ENCODE assay signal across 21 mouse cellular contexts in genomic region chr2:34016350-34017141, GRCm38 (mm10).
DNase-seq lines count a peak whose midpoint lies in the region; ATAC-seq and TF ChIP-seq lines count a peak whose summit lies in the region.
"Had no signal": no experiment of that assay in that cellular context is flagged by ENCODE, and none has a peak within 500 bp of the region (broad histone marks: within the 10 kb centered on the region; RNA-seq: fewer than 3 reads in every experiment).

No protein-coding gene starts in this region.

- H3K9me3 ChIP-seq in hindbrain, embryonic 10.5 days = peaks cover 4% of the 10 kb centered on the region; the same call in 1 of the 2 replicates
- no peaks in the 10 kb centered on the region for H3K9me3 ChIP-seq in hindbrain, postnatal 0 days (ENCODE audit: low read length)
- no peaks in the 10 kb centered on the region for H3K9me3 ChIP-seq in forebrain, embryonic 12.5 days
- H3K9me3 ChIP-seq in hindbrain, embryonic 13.5 days = no peaks in the 10 kb centered on the region
- no peaks in the 10 kb centered on the region for H3K9me3 ChIP-seq in midbrain, embryonic 16.5 days (replicated peaks; ENCODE audit: control insufficient read depth, low read length, poor library complexity, severe bottlenecking)
- H3K9me3 ChIP-seq: embryonic facial prominence, embryonic 12.5 days; stomach, embryonic 15.5 days had no signal

- H3K36me3 ChIP-seq in hindbrain, embryonic 10.5 days = no peaks in the 10 kb centered on the region
- H3K36me3 ChIP-seq in hindbrain, postnatal 0 days (ENCODE audit: insufficient read depth, low read length) = no peaks in the 10 kb centered on the region
- H3K36me3 ChIP-seq in forebrain, embryonic 12.5 days (replicated peaks) = no peaks in the 10 kb centered on the region
- H3K36me3 ChIP-seq in hindbrain, embryonic 13.5 days = no peaks in the 10 kb centered on the region
- H3K36me3 ChIP-seq in midbrain, embryonic 16.5 days (ENCODE audit: control insufficient read depth, insufficient read depth, low read length) = no peaks in the 10 kb centered on the region
- H3K36me3 ChIP-seq: embryonic facial prominence, embryonic 12.5 days; limb, embryonic 12.5 days; stomach, embryonic 15.5 days had no signal

- H3K4me3 ChIP-seq in hindbrain, embryonic 10.5 days = no peak overlapping the region
- no peak overlapping the region for H3K4me3 ChIP-seq in hindbrain, postnatal 0 days (ENCODE audit: low read length)
- no peak overlapping the region for H3K4me3 ChIP-seq in forebrain, embryonic 12.5 days (replicated peaks)
- H3K4me3 ChIP-seq in hindbrain, embryonic 13.5 days = no peak overlapping the region
- no peak overlapping the region for H3K4me3 ChIP-seq in midbrain, embryonic 16.5 days (ENCODE audit: low read depth, low read length)
- H3K4me3 ChIP-seq: embryonic facial prominence, embryonic 12.5 days; gastrocnemius, adult 2 months; heart, adult 2 months; limb, embryonic 12.5 days; megakaryocyte, embryonic 14.5 days; stomach, embryonic 15.5 days had no signal

- peaks cover 28% of the 10 kb centered on the region for H3K4me1 ChIP-seq in hindbrain, embryonic 10.5 days (replicated peaks)
- H3K4me1 ChIP-seq in hindbrain, postnatal 0 days (ENCODE audit: insufficient read depth, low read length) = peaks cover 4% of the 10 kb centered on the region; the same call in 1 of the 2 replicates
- peaks cover 32% of the 10 kb centered on the region for H3K4me1 ChIP-seq in forebrain, embryonic 12.5 days
- H3K4me1 ChIP-seq in hindbrain, embryonic 13.5 days (replicated peaks) = peaks cover 21% of the 10 kb centered on the region
- H3K4me1 ChIP-seq in midbrain, embryonic 16.5 days (ENCODE audit: control insufficient read depth, insufficient read depth, low read length) = peaks cover 23% of the 10 kb centered on the region
- H3K4me1 ChIP-seq: megakaryocyte, embryonic 14.5 days had no signal

- H3K9ac ChIP-seq in hindbrain, postnatal 0 days (replicated peaks; ENCODE audit: low read length) = no peak overlapping the region
- H3K9ac ChIP-seq in forebrain, embryonic 12.5 days = no peak overlapping the region
- peak overlapping the region; percentile 53 for H3K9ac ChIP-seq in hindbrain, embryonic 13.5 days
- 0 out of 2 replicates have a peak overlapping the region, but pooled peaks have one; percentile 23 for H3K9ac ChIP-seq in midbrain, embryonic 16.5 days (ENCODE audit: low read depth, low read length)
- H3K9ac ChIP-seq: embryonic facial prominence, embryonic 12.5 days; limb, embryonic 12.5 days; liver, embryonic 14.5 days; stomach, embryonic 15.5 days had no signal

- H3K4me2 ChIP-seq in hindbrain, postnatal 0 days (ENCODE audit: low read depth, low read length) = no peak overlapping the region
- peak overlapping the region; percentile 40 for H3K4me2 ChIP-seq in forebrain, embryonic 12.5 days
- H3K4me2 ChIP-seq in hindbrain, embryonic 13.5 days = 0 out of 2 replicates have a peak overlapping the region, but pooled peaks have one; percentile 10
- peak overlapping the region; percentile 25 for H3K4me2 ChIP-seq in midbrain, embryonic 16.5 days (ENCODE audit: low read length)
- H3K4me2 ChIP-seq: embryonic facial prominence, embryonic 12.5 days; limb, embryonic 12.5 days; stomach, embryonic 15.5 days had no signal

- H3K27me3 ChIP-seq in hindbrain, embryonic 10.5 days (ENCODE audit: insufficient read depth, poor library complexity, severe bottlenecking) = no peaks in the 10 kb centered on the region
- H3K27me3 ChIP-seq in hindbrain, postnatal 0 days (ENCODE audit: insufficient read depth, low read length) = no peaks in the 10 kb centered on the region
- H3K27me3 ChIP-seq in forebrain, embryonic 12.5 days = no peaks in the 10 kb centered on the region
- no peaks in the 10 kb centered on the region for H3K27me3 ChIP-seq in hindbrain, embryonic 13.5 days
- H3K27me3 ChIP-seq in midbrain, embryonic 16.5 days (ENCODE audit: control insufficient read depth, insufficient read depth, low read depth, low read length) = no peaks in the 10 kb centered on the region
- H3K27me3 ChIP-seq: embryonic facial prominence, embryonic 12.5 days; stomach, embryonic 15.5 days had no signal

- 41% methylated on average over 20 of the region's 20 CpGs for WGBS in hindbrain, embryonic 10.5 days
- WGBS in hindbrain, postnatal 0 days = 20% methylated on average over 20 of the region's 20 CpGs
- WGBS in forebrain, embryonic 12.5 days = 11% methylated on average over 19 of the region's 20 CpGs
- WGBS in hindbrain, embryonic 13.5 days = 18% methylated on average over 20 of the region's 20 CpGs
- 12% methylated on average over 20 of the region's 20 CpGs for WGBS in midbrain, embryonic 16.5 days

- TF ChIP-seq CTCF in hindbrain, postnatal 0 days (IDR thresholded peaks at IDR 0.05; ENCODE audit: low read depth) = no peak

- no peak for DNase-seq in hindbrain, embryonic 10.5 days (ENCODE audit: low spot score)
- no peak for DNase-seq in hindbrain, postnatal 0 days (ENCODE audit: low spot score)
- no peak for DNase-seq in spleen, adult 12 weeks (ENCODE audit: low spot score)
- no peak for DNase-seq in thymus, adult 18-20 months
- DNase-seq in embryo, embryonic 9.5 days (ENCODE audit: extremely low spot score) = no peak
- DNase-seq: adrenal gland, adult 8-10 months; cerebellum, adult 11-12 months; gastrocnemius, adult 2 months; heart, adult 2 months; kidney, adult 2 months; kidney, postnatal 14 days; lung, postnatal 14 days; spleen, adult 18-20 months had no signal

- H3K27ac ChIP-seq in hindbrain, embryonic 10.5 days = peak overlapping the region; percentile 69; the same call in 1 of the 2 replicates
- H3K27ac ChIP-seq in hindbrain, postnatal 0 days = no peak overlapping the region
- H3K27ac ChIP-seq in forebrain, embryonic 12.5 days = peak overlapping the region; percentile 85
- H3K27ac ChIP-seq in hindbrain, embryonic 13.5 days = peak overlapping the region; percentile 88
- peak overlapping the region; percentile 71 for H3K27ac ChIP-seq in midbrain, embryonic 16.5 days (ENCODE audit: low read length)
- H3K27ac ChIP-seq: gastrocnemius, adult 2 months; heart, adult 2 months; liver, embryonic 14.5 days; stomach, embryonic 15.5 days had no signal

- no peak for ATAC-seq in hindbrain, postnatal 0 days
- peak; percentile 63 for ATAC-seq in forebrain, embryonic 12.5 days (ENCODE audit: low FRiP score)
- ATAC-seq in hindbrain, embryonic 13.5 days (ENCODE audit: low FRiP score) = peak; percentile 52
- peak; percentile 78 for ATAC-seq in midbrain, embryonic 16.5 days

Comparison
In these comparisons a context has a peak if more than half of its experiments do, and no peak if none do; other contexts are left out.
1. H3K9ac ChIP-seq: peak in hindbrain, embryonic 13.5 days (single experiment) and midbrain, embryonic 16.5 days (single experiment); none in hindbrain, postnatal 0 days (single experiment) and forebrain, embryonic 12.5 days (single experiment).